Mouse (Mus musculus) cerebellum, adult 2 months (tissue): Measurements from ENCODE around the gene Cd63.

Source experiments
- CTCF ChIP-seq: fragments of 200-500 bp; IDR thresholded peaks from 2 replicates; pipeline ENCODE4 v1.5.1; 2011; ENCODE audit warnings: low read depth, mild to moderate bottlenecking, control low read depth, low read length, moderate library complexity, borderline replicate concordance; ENCODE audit not compliant: insufficient read depth
- POLR2A ChIP-seq: fragments of 200-500 bp; IDR thresholded peaks from 2 replicates; pipeline ENCODE4 v1.6.1; 2011; ENCODE audit warnings: low read length, control low read depth, borderline replicate concordance; ENCODE audit not compliant: insufficient read depth

DNA sequence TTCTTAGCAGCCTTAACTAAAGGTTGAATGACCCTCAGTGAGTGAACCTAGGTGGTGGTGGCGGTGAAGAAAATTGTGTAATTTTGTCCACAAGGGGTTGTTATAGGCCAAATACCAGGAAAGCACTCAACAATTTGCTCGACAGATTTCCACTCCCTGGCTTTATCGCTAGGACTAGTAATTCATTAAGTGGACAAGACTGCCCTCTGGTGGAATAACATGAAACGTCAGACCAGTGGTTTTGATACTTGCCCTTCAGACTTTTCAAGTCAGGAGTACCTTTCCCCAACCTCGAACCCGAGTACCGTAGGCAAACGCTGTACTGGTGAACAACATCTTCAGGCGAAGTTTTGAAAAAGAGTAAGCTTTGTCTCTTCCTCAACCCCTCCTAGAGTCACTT is 5.4 kb upstream of the Cd63 start:
- no peak for TF ChIP-seq POLR2A
- TF ChIP-seq CTCF = peak; percentile 54; the same call in 1 of the 2 replicates
